Mouse (Mus musculus) intestine, embryonic 15.5 days (tissue): Measurements from ENCODE around the gene Exosc10. TPM values are rescaled to one million over a fixed set of nuclear protein-coding genes. Genes with fewer than 3 reads are reported as not detected.

Experiments
- ATAC-seq: fragments of 200-750 bp; cut with Nextera tagmentation; 2 replicates; pipeline ENCODE4 v1.8.0; 2017; ENCODE audit warnings: moderate TSS enrichment, moderate library complexity
- H3K27ac ChIP-seq: fragments of 300-500 bp; sonication (generic); 2 replicates; pipeline ENCODE4 v1.5.1; 2015; ENCODE audit warnings: mild to moderate bottlenecking, inconsistent platforms
- H3K27me3 ChIP-seq: fragments of 300-500 bp; sonication (generic); replicated peaks from 2 replicates; pipeline ENCODE4 v1.6.1; 2015; ENCODE audit warnings: inconsistent platforms
- H3K36me3 ChIP-seq: fragments of 300-500 bp; sonication (generic); 2 replicates; pipeline ENCODE4 v1.6.1; 2015; ENCODE audit warnings: inconsistent platforms
- H3K4me1 ChIP-seq: fragments of 300-500 bp; sonication (generic); replicated peaks from 2 replicates; pipeline ENCODE4 v1.6.1; 2015; ENCODE audit warnings: inconsistent platforms
- H3K4me2 ChIP-seq: fragments of 300-500 bp; sonication (generic); replicated peaks from 2 replicates; pipeline ENCODE4 v1.6.1; 2015; ENCODE audit warnings: mild to moderate bottlenecking, inconsistent platforms
- H3K4me3 ChIP-seq: fragments of 300-500 bp; sonication (generic); replicated peaks from 2 replicates; pipeline ENCODE4 v1.5.1; 2015; ENCODE audit warnings: inconsistent platforms
- H3K9ac ChIP-seq: fragments of 300-500 bp; sonication (generic); 2 replicates; pipeline ENCODE4 v1.6.1; 2015; ENCODE audit warnings: inconsistent platforms
- H3K9me3 ChIP-seq: fragments of 300-500 bp; sonication (generic); 2 replicates; pipeline ENCODE4 v1.6.1; 2016; ENCODE audit warnings: inconsistent platforms
- WGBS: fragments of 180-500 bp; shearing (Covaris S2); methylation state at CpG from one replicate; pipeline ENCODE4 v1.1.7; 2015; 5-methylcytosine and 5-hydroxymethylcytosine counted together
- polyA plus RNA-seq: library from polyadenylated mRNA; unstranded; fragments of >200 nt; fragmentation: Nextera tagmentation; extraction: Ambion mirVana; gene quantifications from 2 replicates; pipeline ENCODE4 v1.2.1, GENCODE M21; 2015

The Exosc10 gene
- polyA plus RNA-seq, 1 experiment from 2014 or later = 73.4 TPM

GRCm38 (mm10) chr4:148601871-148602270 is 43.6 kb downstream of the Exosc10 start:
- H3K27ac ChIP-seq = no peak overlapping the region
- no peaks in the 10 kb centered on the region for H3K4me1 ChIP-seq
- no peak for ATAC-seq
- H3K9me3 ChIP-seq = no peaks in the 10 kb centered on the region
- H3K27me3 ChIP-seq = no peaks in the 10 kb centered on the region
- no peak overlapping the region for H3K4me3 ChIP-seq
- H3K9ac ChIP-seq = no peak overlapping the region
- no peak overlapping the region for H3K4me2 ChIP-seq
- 78% methylated on average over 4 of the region's 4 CpGs for WGBS
- peaks cover 18% of the 10 kb centered on the region for H3K36me3 ChIP-seq

- H3K9ac ChIP-seq = no peak within 1 kb of the TSS
- ATAC-seq = no peak
- WGBS = 84% methylated on average over 14 of the region's 14 CpGs
Measured at GRCm38 (mm10) chr4:148602357-148603120, 44.3 kb downstream of the Exosc10 start, which contains the start of gene Masp2. Gene Masp2, plus strand, starts transcription at chr4:148602554.

GRCm38 (mm10) chr4:148603376-148604139 is 45.3 kb downstream of the Exosc10 start:
- no peaks in the 10 kb centered on the region for H3K9me3 ChIP-seq
- WGBS = 66% methylated on average over 10 of the region's 10 CpGs
- no peaks in the 10 kb centered on the region for H3K27me3 ChIP-seq
- H3K4me1 ChIP-seq = 0 out of 2 replicates have a peak, but pooled peaks cover under 1% of the 10 kb centered on the region
- no peak overlapping the region for H3K4me3 ChIP-seq
- ATAC-seq = no peak
- no peak overlapping the region for H3K27ac ChIP-seq
- H3K4me2 ChIP-seq = no peak overlapping the region
- peaks cover 4% of the 10 kb centered on the region for H3K36me3 ChIP-seq
- H3K9ac ChIP-seq = no peak overlapping the region

More at GRCm38 (mm10) chr4:148602357-148603120, 44.3 kb downstream of the Exosc10 start, which contains the start of gene Masp2:
- Histone ChIP-seq H3K4me2 (no peak within 1 kb of the TSS), H3K36me3 (peaks cover 14% of the 10 kb centered on the region), H3K9me3 (no peaks in the 10 kb centered on the region), H3K4me1 (no peaks in the 10 kb centered on the region), H3K27ac (no peak within 1 kb of the TSS), H3K27me3 (no peaks in the 10 kb centered on the region), H3K4me3 (no peak within 1 kb of the TSS)

GRCm38 (mm10) chr4:148604141-148604540 is 45.9 kb downstream of the Exosc10 start:
- no peaks in the 10 kb centered on the region for H3K9me3 ChIP-seq
- no peak for ATAC-seq
- no peaks in the 10 kb centered on the region for H3K36me3 ChIP-seq
- no peak overlapping the region for H3K9ac ChIP-seq
- H3K4me2 ChIP-seq = no peak overlapping the region
- no peak overlapping the region for H3K27ac ChIP-seq
- 0 out of 2 replicates have a peak, but pooled peaks cover 4% of the 10 kb centered on the region for H3K4me1 ChIP-seq
- 78% methylated on average over 7 of the region's 7 CpGs for WGBS
- H3K4me3 ChIP-seq = no peak overlapping the region
- no peaks in the 10 kb centered on the region for H3K27me3 ChIP-seq

GRCm38 (mm10) chr4:148604541-148605165 is 46.4 kb downstream of the Exosc10 start:
- no peaks in the 10 kb centered on the region for H3K27me3 ChIP-seq
- H3K9ac ChIP-seq = no peak overlapping the region
- H3K9me3 ChIP-seq = no peaks in the 10 kb centered on the region
- H3K4me1 ChIP-seq = 0 out of 2 replicates have a peak, but pooled peaks cover 4% of the 10 kb centered on the region
- peak; percentile 51 for ATAC-seq
- H3K27ac ChIP-seq = no peak overlapping the region
- no peak overlapping the region for H3K4me2 ChIP-seq
- no peak overlapping the region for H3K4me3 ChIP-seq
- no peaks in the 10 kb centered on the region for H3K36me3 ChIP-seq
- 92% methylated on average over 3 of the region's 3 CpGs for WGBS

GRCm38 (mm10) chr4:148607758-148608157 is 49.5 kb downstream of the Exosc10 start:
- Histone ChIP-seq H3K27me3 (no peaks in the 10 kb centered on the region), H3K9ac (no peak overlapping the region), H3K9me3 (no peaks in the 10 kb centered on the region), H3K4me2 (no peak overlapping the region), H3K4me3 (no peak overlapping the region), H3K4me1 (0 out of 2 replicates have a peak, but pooled peaks cover 4% of the 10 kb centered on the region), H3K36me3 (no peaks in the 10 kb centered on the region), H3K27ac (no peak overlapping the region)
- WGBS = 29% methylated on average over 5 of the region's 5 CpGs
- ATAC-seq = peak; percentile 54

- H3K27ac ChIP-seq = no peak overlapping the region
- no peak for ATAC-seq
- H3K4me2 ChIP-seq = no peak overlapping the region
- H3K4me3 ChIP-seq = no peak overlapping the region
- no peak overlapping the region for H3K9ac ChIP-seq
- H3K36me3 ChIP-seq = peaks cover 4% of the 10 kb centered on the region; the same call in 1 of the 2 replicates
- no peaks in the 10 kb centered on the region for H3K27me3 ChIP-seq
- H3K9me3 ChIP-seq = no peaks in the 10 kb centered on the region
- 78% methylated on average over 5 of the region's 5 CpGs for WGBS
- H3K4me1 ChIP-seq = 0 out of 2 replicates have a peak, but pooled peaks cover 4% of the 10 kb centered on the region
Measured at GRCm38 (mm10) chr4:148609805-148610204, 51.6 kb downstream of the Exosc10 start.

- peaks cover 8% of the 10 kb centered on the region; the same call in 1 of the 2 replicates for H3K36me3 ChIP-seq
Measured at GRCm38 (mm10) chr4:148610631-148611364, 52.6 kb downstream of the Exosc10 start.

GRCm38 (mm10) chr4:148612557-148612956 is 54.3 kb downstream of the Exosc10 start:
- 0 out of 2 replicates have a peak, but pooled peaks cover 4% of the 10 kb centered on the region for H3K4me1 ChIP-seq
- no peaks in the 10 kb centered on the region for H3K27me3 ChIP-seq
- no peak overlapping the region for H3K4me3 ChIP-seq
- no peak for ATAC-seq
- H3K4me2 ChIP-seq = no peak overlapping the region
- WGBS = 51% methylated on average over 4 of the region's 4 CpGs
- peaks cover 11% of the 10 kb centered on the region; the same call in 1 of the 2 replicates for H3K36me3 ChIP-seq
- H3K9ac ChIP-seq = no peak overlapping the region
- no peaks in the 10 kb centered on the region for H3K9me3 ChIP-seq
- no peak overlapping the region for H3K27ac ChIP-seq

More at GRCm38 (mm10) chr4:148610631-148611364, 52.6 kb downstream of the Exosc10 start:
- H3K27ac ChIP-seq = no peak overlapping the region
- H3K9me3 ChIP-seq = no peaks in the 10 kb centered on the region
- no peaks in the 10 kb centered on the region for H3K27me3 ChIP-seq
- WGBS = 75% methylated on average over 5 of the region's 5 CpGs
- H3K4me3 ChIP-seq = no peak overlapping the region
- no peak overlapping the region for H3K4me2 ChIP-seq
- H3K9ac ChIP-seq = no peak overlapping the region
- no peak for ATAC-seq
- 0 out of 2 replicates have a peak, but pooled peaks cover 4% of the 10 kb centered on the region for H3K4me1 ChIP-seq

- Histone ChIP-seq H3K36me3 (peaks cover 17% of the 10 kb centered on the region; the same call in 1 of the 2 replicates), H3K27ac (no peak overlapping the region), H3K4me1 (0 out of 2 replicates have a peak, but pooled peaks cover 2% of the 10 kb centered on the region), H3K9me3 (no peaks in the 10 kb centered on the region), H3K9ac (no peak overlapping the region), H3K27me3 (no peaks in the 10 kb centered on the region), H3K4me3 (no peak overlapping the region), H3K4me2 (no peak overlapping the region)
- WGBS = 80% methylated on average over 9 of the region's 9 CpGs
- no peak for ATAC-seq
Measured at GRCm38 (mm10) chr4:148613738-148614137, 55.5 kb downstream of the Exosc10 start.

GRCm38 (mm10) chr4:148619805-148620204 is 61.6 kb downstream of the Exosc10 start:
- no peak overlapping the region for H3K4me2 ChIP-seq
- H3K9me3 ChIP-seq = no peaks in the 10 kb centered on the region
- WGBS = 68% methylated on average over 1 of the region's 1 CpGs
- H3K36me3 ChIP-seq = peaks cover 48% of the 10 kb centered on the region
- no peak overlapping the region for H3K27ac ChIP-seq
- no peak for ATAC-seq
- no peak overlapping the region for H3K9ac ChIP-seq
- peaks cover 6% of the 10 kb centered on the region for H3K4me1 ChIP-seq
- no peaks in the 10 kb centered on the region for H3K27me3 ChIP-seq
- no peak overlapping the region for H3K4me3 ChIP-seq
